Mouse (Mus musculus): ENCODE results near the gene Zfp667.
"Not testable (repeated sequence)": the region's sequence is repeated elsewhere in the genome, so short reads cannot be mapped to it uniquely, and the experiment has no call there.

GRCm38 (mm10) chr7:6300796-6301195 lies 14.4 kb downstream of the Zfp667 start:
- TF ChIP-seq POLR2A (IDR thresholded peaks at IDR 0.05; ENCODE audit: extremely low read depth, insufficient read depth, low read length); CTCF (IDR thresholded peaks at IDR 0.05; ENCODE audit: low read depth, low read length): not testable (repeated sequence)
